Mouse (Mus musculus): ENCODE results near the gene 4930519P11Rik. TPM values are rescaled to one million over a fixed set of nuclear protein-coding genes. Genes with fewer than 3 reads are reported as not detected.

Gene 4930519P11Rik
- polyA plus RNA-seq, 1 experiment from 2014 or later, result 1.0 TPM

DNA sequence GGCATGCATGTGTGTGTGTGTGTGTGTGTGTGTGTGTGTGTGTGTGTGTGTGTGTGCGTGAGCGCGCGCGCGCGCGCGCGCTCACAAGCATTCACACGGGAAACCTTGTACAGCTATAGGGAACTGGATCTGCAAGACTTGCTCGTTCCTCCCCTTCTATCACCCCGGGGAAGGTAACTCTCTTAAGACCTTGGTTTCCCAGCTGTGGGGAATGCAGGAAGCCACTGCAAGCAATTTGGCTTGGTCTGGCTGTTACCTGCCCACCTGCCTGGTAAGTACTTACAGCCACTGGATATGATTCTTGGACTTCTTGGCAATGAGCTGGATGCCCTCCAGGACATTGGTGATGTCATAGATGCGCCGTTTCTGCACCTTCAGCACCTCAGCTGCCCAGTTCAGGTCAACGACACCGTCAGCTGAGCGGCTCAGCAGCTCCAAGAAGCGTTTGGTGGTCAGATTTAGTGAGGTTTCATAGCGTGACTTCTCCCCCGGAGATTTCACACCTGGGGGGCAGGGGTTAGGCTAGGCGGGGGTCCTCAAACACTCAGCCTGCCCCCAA lies 49.5 kb downstream of the 4930519P11Rik start:
- WGBS, result 92% methylated on average over 22 of the region's 22 CpGs
- Histone ChIP-seq H3K36me3 (ENCODE audit: control insufficient read depth, insufficient read depth, low read length) (0 out of 2 replicates have a peak, but pooled peaks cover 2% of the 10 kb centered on the region), H3K27me3 (ENCODE audit: control insufficient read depth, insufficient read depth, low read length) (no peaks in the 10 kb centered on the region), H3K9ac (ENCODE audit: low read depth, low read length) (no peak overlapping the region), H3K27ac (ENCODE audit: low read depth, low read length) (no peak overlapping the region), H3K9me3 (ENCODE audit: control insufficient read depth, low read length) (no peaks in the 10 kb centered on the region), H3K4me1 (replicated peaks; ENCODE audit: control insufficient read depth, insufficient read depth, low read length) (peaks cover 12% of the 10 kb centered on the region), H3K4me3 (ENCODE audit: low read depth, low read length) (no peak overlapping the region), H3K4me2 (replicated peaks; ENCODE audit: low read depth, low read length) (no peak overlapping the region)
- DNase-seq (ENCODE audit: low spot score), result no peak
- no peak for ATAC-seq (ENCODE audit: low FRiP score)

Other genes starting within 250 kb of the 4930519P11Rik start
- gene Cdk5rap1, start 240.4 kb downstream of the 4930519P11Rik start, polyA plus RNA-seq (2014; fragmentation: Nextera tagmentation; extraction: Ambion mirVana), result 13.2 and 15.8 TPM in 2 replicates
- gene Snta1, start 205.3 kb downstream of the 4930519P11Rik start, polyA plus RNA-seq (2014; fragmentation: Nextera tagmentation; extraction: Ambion mirVana), result 2.1 TPM in 2 replicates
- gene Cbfa2t2, start 177.0 kb downstream of the 4930519P11Rik start, polyA plus RNA-seq (2014; fragmentation: Nextera tagmentation; extraction: Ambion mirVana), result 68.2 and 71.5 TPM in 2 replicates
- 2.5 and 3.0 TPM in 2 replicates for gene 1700003F12Rik, start 66.4 kb downstream of the 4930519P11Rik start, polyA plus RNA-seq (2014; fragmentation: Nextera tagmentation; extraction: Ambion mirVana)
- 0.32 and 0.69 TPM in 2 replicates for gene Actl10, start 61.7 kb downstream of the 4930519P11Rik start, polyA plus RNA-seq (2014; fragmentation: Nextera tagmentation; extraction: Ambion mirVana)
- gene Necab3, start 54.5 kb downstream of the 4930519P11Rik start, polyA plus RNA-seq (2014; fragmentation: Nextera tagmentation; extraction: Ambion mirVana), result 10.8 and 12.5 TPM in 2 replicates
- 13.0 and 16.9 TPM in 2 replicates for gene E2f1, start 43.5 kb downstream of the 4930519P11Rik start, polyA plus RNA-seq (2014; fragmentation: Nextera tagmentation; extraction: Ambion mirVana)
- gene Pxmp4, start 9.7 kb downstream of the 4930519P11Rik start, polyA plus RNA-seq (2014; fragmentation: Nextera tagmentation; extraction: Ambion mirVana), result 12.8 and 14.1 TPM in 2 replicates
- gene Zfp341, start 140 bp downstream of the 4930519P11Rik start, polyA plus RNA-seq (2014; fragmentation: Nextera tagmentation; extraction: Ambion mirVana), result 1.0 and 1.5 TPM in 2 replicates
- 15.2 and 15.7 TPM in 2 replicates for gene Chmp4b, start 38.3 kb upstream of the 4930519P11Rik start, polyA plus RNA-seq (2014; fragmentation: Nextera tagmentation; extraction: Ambion mirVana)
- gene Gm14214, start 156.6 kb upstream of the 4930519P11Rik start, polyA plus RNA-seq (2014; fragmentation: Nextera tagmentation; extraction: Ambion mirVana), result not detected in 2 replicates
- 61.8 and 76.6 TPM in 2 replicates for gene Raly, start 177.7 kb upstream of the 4930519P11Rik start, polyA plus RNA-seq (2014; fragmentation: Nextera tagmentation; extraction: Ambion mirVana)
- gene a, start 178.0 kb upstream of the 4930519P11Rik start, polyA plus RNA-seq (2014; fragmentation: Nextera tagmentation; extraction: Ambion mirVana), result 0.99 and 1.3 TPM in 2 replicates